Mouse (Mus musculus) CH12.LX (cell line): ENCODE data around the gene Bbs12.

Experiments used
- CHD1 ChIP-seq: IDR thresholded peaks from 2 replicates; pipeline ENCODE4 v1.6.1; 2012; ENCODE audit warnings: low read depth, low read length, improper control_type of control experiment, inconsistent platforms
- CTCF ChIP-seq, 2 experiments: IDR thresholded peaks in 1 of 2; conservative IDR thresholded peaks in 1 of 2; 2 replicates each; pipeline ENCODE4 v1.5.1; 2011 to 2012; ENCODE audit warnings: low read depth in 2 of 2, low read length in 2 of 2, improper control_type of control experiment in 1 of 2, inconsistent platforms in 1 of 2, mild to moderate bottlenecking in 1 of 2, moderate library complexity in 1 of 2
- E2F4 ChIP-seq: IDR thresholded peaks from 2 replicates; pipeline ENCODE4 v1.6.1; 2011; ENCODE audit warnings: low read depth, low read length, improper control_type of control experiment; ENCODE audit not compliant: insufficient replicate concordance
- EP300 ChIP-seq: IDR thresholded peaks from 2 replicates; pipeline ENCODE4 v1.6.1; 2011; ENCODE audit warnings: low read length, improper control_type of control experiment
- MAFK ChIP-seq: IDR thresholded peaks from 2 replicates; pipeline ENCODE4 v1.6.1; 2011; ENCODE audit warnings: low read length, improper control_type of control experiment; ENCODE audit not compliant: insufficient replicate concordance
- MAZ ChIP-seq: IDR thresholded peaks from 2 replicates; pipeline ENCODE4 v1.6.1; 2012; ENCODE audit warnings: low read depth, mild to moderate bottlenecking, inconsistent platforms, low read length, improper control_type of control experiment, moderate library complexity
- MEF2A ChIP-seq: IDR thresholded peaks from 2 replicates; pipeline ENCODE4 v1.6.1; 2014; ENCODE audit warnings: low read depth, mild to moderate bottlenecking, inconsistent platforms, low read length, improper control_type of control experiment, borderline replicate concordance
- POLR2A ChIP-seq: IDR thresholded peaks from 2 replicates; pipeline ENCODE4 v1.6.1; 2011; ENCODE audit warnings: low read depth, mild to moderate bottlenecking, improper control_type of control experiment, low read length
- POLR2AphosphoS2 ChIP-seq: IDR thresholded peaks from 2 replicates; pipeline ENCODE4 v1.6.1; 2011; ENCODE audit warnings: low read depth, low read length, improper control_type of control experiment
- RAD21 ChIP-seq: IDR thresholded peaks from 2 replicates; pipeline ENCODE4 v1.6.1; 2011; ENCODE audit warnings: low read depth, mild to moderate bottlenecking, low read length, improper control_type of control experiment, moderate library complexity
- TBP ChIP-seq: conservative IDR thresholded peaks from 2 replicates; pipeline ENCODE4 v1.6.1; 2011; ENCODE audit warnings: low read depth, low read length, improper control_type of control experiment
- TCF12 ChIP-seq: IDR thresholded peaks from 2 replicates; pipeline ENCODE4 v1.6.1; 2014; ENCODE audit warnings: low read depth, mild to moderate bottlenecking, inconsistent platforms, low read length, improper control_type of control experiment
- ZC3H11A ChIP-seq: IDR thresholded peaks from 2 replicates; pipeline ENCODE4 v1.6.1; 2012; ENCODE audit warnings: low read depth, mild to moderate bottlenecking, inconsistent platforms, low read length, improper control_type of control experiment

DNA sequence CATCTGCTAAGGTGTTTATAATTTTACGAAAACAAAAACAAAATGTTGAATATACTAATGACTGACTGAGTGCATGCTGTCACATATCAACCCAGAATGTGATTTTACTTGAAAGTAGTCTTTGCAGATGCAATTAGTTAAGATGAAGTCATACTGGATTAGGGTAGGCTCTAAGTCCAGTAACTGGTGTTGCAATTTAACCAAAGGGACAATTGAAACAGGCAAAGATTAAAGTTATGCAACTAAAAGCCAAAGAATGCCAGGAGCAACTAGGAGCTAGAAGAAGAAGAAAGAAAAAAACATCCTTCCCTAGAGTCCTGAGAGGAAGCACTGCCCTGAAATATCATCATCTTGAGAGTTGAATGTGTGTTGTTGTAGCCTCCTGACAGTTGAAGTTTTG is 3.9 kb downstream of the Bbs12 start:
- no peak for TF ChIP-seq MAZ
- TF ChIP-seq CTCF (conservative IDR thresholded peaks at IDR 0.05 in 1 of 2, IDR thresholded peaks at IDR 0.05 in 1 of 2; ENCODE audit: low read depth in 2 of 2, low read length in 2 of 2): no peak
- no peak for TF ChIP-seq ZC3H11A
- TF ChIP-seq MAFK: no peak
- no peak for TF ChIP-seq MEF2A
- no peak for TF ChIP-seq TBP
- no peak for TF ChIP-seq E2F4
- TF ChIP-seq RAD21: no peak
- TF ChIP-seq POLR2AphosphoS2: no peak
- TF ChIP-seq POLR2A: no peak
- TF ChIP-seq TCF12: no peak
- TF ChIP-seq EP300: no peak
- no peak for TF ChIP-seq CHD1
